Mouse (Mus musculus) midbrain, embryonic 11.5 days (tissue): ENCODE measurements at regions not wholly inside any gene's neighbourhood (a gene's known extent, or its start where the extent isn't known, plus 50 kb on each side); places are given as distances from the start of the nearest gene placed in this dataset.
"Not testable (repeated sequence)": the region's sequence is repeated elsewhere in the genome, so short reads cannot be mapped to it uniquely, and the experiment has no call there.

Experiments
- ATAC-seq: fragments of 200-750 bp; cut with Nextera tagmentation; 2 replicates; pipeline ENCODE4 v1.8.0; 2017; ENCODE audit warnings: moderate TSS enrichment, moderate library complexity; ENCODE audit not compliant: low FRiP score
- DNase-seq: peaks from one replicate; pipeline ENCODE4 v3.0.0; 2015; ENCODE audit warnings: low spot score; ENCODE audit errors: missing footprints
- H3K27ac ChIP-seq: fragments of 300-500 bp; sonication (generic); 2 replicates; pipeline ENCODE4 v1.5.1; 2014; ENCODE audit warnings: low read depth, low read length
- H3K27me3 ChIP-seq: fragments of 300-500 bp; sonication (generic); 2 replicates; pipeline ENCODE4 v1.6.1; 2014; ENCODE audit warnings: mild to moderate bottlenecking, low read length, moderate library complexity, mixed read lengths; ENCODE audit not compliant: control insufficient read depth, insufficient read depth
- H3K36me3 ChIP-seq: fragments of 300-500 bp; sonication (generic); 2 replicates; pipeline ENCODE4 v1.6.1; 2014; ENCODE audit warnings: mild to moderate bottlenecking, low read length, moderate library complexity, mixed read lengths; ENCODE audit not compliant: control insufficient read depth, insufficient read depth
- H3K4me1 ChIP-seq: fragments of 300-500 bp; sonication (generic); 2 replicates; pipeline ENCODE4 v1.6.1; 2014; ENCODE audit warnings: low read length; ENCODE audit not compliant: control insufficient read depth, insufficient read depth
- H3K4me2 ChIP-seq: fragments of 300-500 bp; sonication (generic); 2 replicates; pipeline ENCODE4 v1.6.1; 2014; ENCODE audit warnings: mild to moderate bottlenecking, moderate library complexity
- H3K4me3 ChIP-seq: fragments of 300-500 bp; sonication (generic); 2 replicates; pipeline ENCODE4 v1.5.1; 2014; ENCODE audit warnings: low read depth, low read length
- H3K9ac ChIP-seq: fragments of 300-500 bp; sonication (generic); 2 replicates; pipeline ENCODE4 v1.6.1; 2014; ENCODE audit warnings: low read length
- H3K9me3 ChIP-seq: fragments of 300-500 bp; sonication (generic); 2 replicates; pipeline ENCODE4 v1.6.1; 2016; ENCODE audit warnings: low read length; ENCODE audit not compliant: control insufficient read depth
- WGBS: fragments of 180-500 bp; shearing (Covaris S2); extraction: QIAGEN DNeasy Blood & Tissue Kit; methylation state at CpG from one replicate; pipeline ENCODE4 v1.1.7; 2014; 5-methylcytosine and 5-hydroxymethylcytosine counted together

DNA sequence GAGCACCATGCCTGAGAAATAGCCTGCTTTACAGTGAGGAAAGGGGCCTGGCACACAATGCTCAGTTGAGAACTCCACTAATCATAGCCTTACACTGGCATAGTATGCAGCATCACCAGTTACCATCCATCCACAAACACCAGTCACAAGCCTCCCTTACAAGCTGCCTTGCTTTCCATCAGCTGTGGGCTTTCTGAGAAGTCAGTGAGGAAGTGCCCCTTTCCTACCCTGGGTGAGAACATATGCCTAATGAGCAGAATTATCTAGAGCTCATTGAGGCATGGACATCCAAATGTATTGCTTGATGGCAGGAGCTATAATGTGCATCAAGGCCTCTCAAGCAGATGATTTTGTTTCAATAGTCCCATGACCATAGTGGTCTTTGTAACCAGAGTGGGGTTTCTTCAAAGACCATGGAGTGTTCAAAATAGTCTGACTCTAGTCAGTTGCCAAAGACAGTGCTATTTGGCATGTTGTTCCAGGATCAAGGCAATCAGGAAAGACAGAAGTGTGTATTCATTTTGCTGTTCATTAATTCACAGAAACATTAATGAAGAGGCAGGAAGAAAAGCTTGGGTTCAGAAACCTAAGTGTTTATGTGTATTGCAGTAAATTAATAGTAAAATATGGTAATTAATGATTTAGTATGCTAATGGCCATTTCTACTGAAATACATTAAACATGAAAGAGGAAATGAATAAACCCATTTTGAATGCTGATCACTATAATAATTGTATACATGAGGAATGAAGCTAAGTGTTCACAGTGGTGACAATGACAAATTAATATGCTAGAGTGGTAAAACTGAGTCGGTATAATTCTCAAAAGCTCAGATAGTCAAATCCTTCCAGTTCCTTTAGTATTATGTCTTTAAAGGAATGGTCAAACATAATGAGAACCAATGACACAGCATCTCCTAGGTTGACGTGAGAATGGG is 184.2 kb upstream of the Ugt8a start:
- Histone ChIP-seq H3K9ac (no peak overlapping the region), H3K27me3 (no peaks in the 10 kb centered on the region), H3K4me1 (no peaks in the 10 kb centered on the region), H3K9me3 (no peaks in the 10 kb centered on the region), H3K36me3 (no peaks in the 10 kb centered on the region), H3K4me3 (no peak overlapping the region), H3K4me2 (no peak overlapping the region), H3K27ac (no peak overlapping the region)
- no peak for DNase-seq
- ATAC-seq: no peak
- WGBS: 91% methylated on average over 2 of the region's 2 CpGs

DNA sequence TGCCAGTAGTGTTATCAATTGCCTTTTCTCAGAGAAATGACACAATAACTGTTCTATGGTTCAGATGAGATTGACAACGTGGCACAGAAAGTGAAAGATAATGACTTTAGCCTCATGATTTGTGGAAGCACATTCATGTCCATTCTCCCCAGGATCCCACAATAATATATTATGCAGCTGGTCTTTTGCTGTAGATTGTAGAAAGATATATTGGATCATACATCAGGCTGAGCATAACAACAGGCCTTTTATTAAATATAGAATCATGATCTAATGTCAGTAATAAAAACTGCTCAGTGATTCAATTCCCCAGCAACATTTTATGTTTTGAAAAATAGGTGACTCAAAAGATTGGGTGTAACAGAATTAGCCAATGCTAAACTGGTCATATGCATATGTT is 196.9 kb upstream of the Arsj start:
- Histone ChIP-seq H3K9me3 (no peaks in the 10 kb centered on the region), H3K4me2 (no peak overlapping the region), H3K27me3 (no peaks in the 10 kb centered on the region), H3K9ac (no peak overlapping the region), H3K27ac (no peak overlapping the region), H3K4me1 (no peaks in the 10 kb centered on the region), H3K4me3 (no peak overlapping the region), H3K36me3 (no peaks in the 10 kb centered on the region)
- ATAC-seq: no peak
- WGBS: 86% methylated on average over 1 of the region's 1 CpGs
- DNase-seq: no peak

DNA sequence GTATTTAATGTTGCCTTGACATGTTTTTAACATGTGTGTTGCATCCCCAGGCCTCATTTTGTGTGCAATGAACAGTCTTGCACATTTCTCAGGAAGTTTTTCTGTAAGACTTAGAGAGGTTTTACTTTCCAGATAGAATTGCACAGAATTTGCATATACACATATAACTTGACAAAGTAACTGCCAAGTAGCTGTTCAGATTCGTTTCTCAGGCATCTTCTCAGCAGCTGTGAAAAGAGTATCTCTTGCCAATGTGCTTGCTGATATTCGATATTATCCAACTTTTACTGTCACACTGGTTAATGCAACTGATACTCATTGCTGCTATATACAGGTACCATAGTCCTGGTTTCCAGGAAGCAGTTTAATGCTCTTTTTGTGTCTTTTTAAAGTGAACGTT is 154.5 kb upstream of the Arsj start:
- no peak overlapping the region for H3K9ac ChIP-seq
- H3K9me3 ChIP-seq: no peaks in the 10 kb centered on the region
- no peaks in the 10 kb centered on the region for H3K4me1 ChIP-seq
- 87% methylated on average over 3 of the region's 3 CpGs for WGBS
- no peaks in the 10 kb centered on the region for H3K36me3 ChIP-seq
- no peak for ATAC-seq
- H3K4me3 ChIP-seq: no peak overlapping the region
- no peak for DNase-seq
- H3K27ac ChIP-seq: no peak overlapping the region
- H3K4me2 ChIP-seq: no peak overlapping the region
- H3K27me3 ChIP-seq: no peaks in the 10 kb centered on the region

DNA sequence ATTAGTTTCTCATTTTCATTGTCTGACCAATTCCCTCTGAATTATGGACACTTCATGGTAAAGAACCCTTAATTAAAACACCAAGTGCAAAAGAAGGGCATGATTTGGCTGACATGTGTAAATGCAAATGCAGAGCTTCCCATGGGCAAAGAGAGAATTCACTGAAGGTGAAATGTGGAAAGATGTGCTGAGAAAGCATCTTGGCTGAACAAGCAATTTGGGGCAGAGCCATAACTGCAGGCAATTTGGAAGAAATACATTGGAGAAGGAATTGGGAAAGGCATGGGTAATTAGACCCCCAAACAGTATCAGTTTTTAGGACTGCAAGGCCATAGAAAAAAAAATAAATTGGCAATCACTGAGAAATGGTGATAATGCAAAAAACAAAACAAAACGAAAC is 153.3 kb upstream of the Arsj start:
- Histone ChIP-seq H3K27ac (no peak overlapping the region), H3K9ac (no peak overlapping the region), H3K36me3 (no peaks in the 10 kb centered on the region), H3K4me1 (no peaks in the 10 kb centered on the region), H3K27me3 (no peaks in the 10 kb centered on the region), H3K4me3 (no peak overlapping the region), H3K4me2 (no peak overlapping the region), H3K9me3 (no peaks in the 10 kb centered on the region)
- no peak for ATAC-seq
- no peak for DNase-seq
- 84% methylated on average over 1 of the region's 1 CpGs for WGBS

DNA sequence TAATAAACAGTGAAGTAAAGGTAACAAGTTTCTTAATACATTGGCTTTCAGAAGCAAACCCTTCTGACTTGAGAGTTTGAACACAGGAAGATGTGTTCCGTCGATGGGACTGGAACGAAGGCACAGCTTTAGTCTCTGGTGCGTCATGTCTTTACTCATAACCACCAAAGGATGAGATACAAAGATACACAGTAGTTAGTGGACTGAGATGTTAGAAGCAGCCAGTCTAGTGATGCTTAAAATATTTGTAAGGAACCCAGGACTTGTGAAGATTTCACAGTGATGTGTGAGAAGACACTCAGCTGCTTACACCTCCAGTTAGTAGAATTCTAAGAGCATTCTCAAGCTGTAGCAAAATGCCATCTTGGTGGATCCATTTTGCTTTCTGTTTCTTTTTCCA is 135.9 kb upstream of the Arsj start:
- Histone ChIP-seq H3K27me3 (no peaks in the 10 kb centered on the region), H3K9me3 (no peaks in the 10 kb centered on the region), H3K9ac (no peak overlapping the region), H3K4me2 (no peak overlapping the region), H3K27ac (no peak overlapping the region), H3K4me3 (no peak overlapping the region), H3K36me3 (no peaks in the 10 kb centered on the region), H3K4me1 (no peaks in the 10 kb centered on the region)
- 94% methylated on average over 4 of the region's 4 CpGs for WGBS
- ATAC-seq (no peak), DNase-seq (no peak)

DNA sequence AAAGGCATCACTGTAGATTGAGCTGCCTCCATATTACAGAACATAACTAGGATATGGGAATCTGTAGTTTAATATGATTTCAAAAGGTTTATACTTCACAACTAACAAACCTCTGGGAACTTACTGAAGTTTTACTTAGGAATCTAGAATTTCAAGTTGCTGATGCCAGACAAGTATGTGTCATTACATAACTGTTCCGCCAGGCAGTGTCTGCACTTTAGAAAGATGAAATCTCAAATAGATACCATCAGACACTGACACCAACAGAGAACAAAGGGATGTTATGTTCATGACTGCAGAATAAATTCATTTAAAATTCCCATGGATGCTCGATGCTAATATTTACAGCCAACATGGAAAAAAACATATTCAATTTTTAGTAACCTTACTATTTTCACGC is 117.7 kb upstream of the Arsj start:
- DNase-seq (no peak), ATAC-seq (no peak)
- Histone ChIP-seq H3K4me3 (no peak overlapping the region), H3K27me3 (no peaks in the 10 kb centered on the region), H3K9me3 (no peaks in the 10 kb centered on the region), H3K4me1 (no peaks in the 10 kb centered on the region), H3K36me3 (no peaks in the 10 kb centered on the region), H3K27ac (no peak overlapping the region), H3K9ac (no peak overlapping the region), H3K4me2 (no peak overlapping the region)
- 87% methylated on average over 3 of the region's 3 CpGs for WGBS

DNA sequence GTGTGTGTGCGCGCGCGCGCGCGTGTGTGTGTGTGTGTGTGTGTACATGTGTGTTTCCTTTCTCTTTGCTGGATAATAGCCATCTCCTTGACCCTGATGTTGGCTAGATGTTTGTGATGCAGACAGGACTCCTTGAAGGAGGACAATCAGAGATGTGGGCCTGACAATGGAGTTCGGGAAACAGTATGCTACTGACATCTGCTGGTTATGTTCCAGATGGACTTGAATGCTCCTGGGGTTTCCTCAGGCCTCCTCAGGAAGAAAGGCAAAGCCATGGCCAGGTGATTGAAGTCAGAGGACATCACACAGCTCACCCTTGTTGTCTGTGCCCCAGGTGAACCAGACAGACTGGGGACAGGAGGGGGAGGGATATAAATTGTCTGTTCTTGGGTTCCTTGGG is 102.2 kb upstream of the Arsj start:
- no peaks in the 10 kb centered on the region for H3K36me3 ChIP-seq
- no peak overlapping the region for H3K27ac ChIP-seq
- WGBS: 77% methylated on average over 4 of the region's 8 CpGs
- DNase-seq (no peak), ATAC-seq (peak; percentile 44; the same call in 1 of the 2 replicates)
- H3K4me1 ChIP-seq: no peaks in the 10 kb centered on the region
- H3K4me3 ChIP-seq: no peak overlapping the region
- no peak overlapping the region for H3K4me2 ChIP-seq
- H3K9me3 ChIP-seq: no peaks in the 10 kb centered on the region
- no peaks in the 10 kb centered on the region for H3K27me3 ChIP-seq
- no peak overlapping the region for H3K9ac ChIP-seq

DNA sequence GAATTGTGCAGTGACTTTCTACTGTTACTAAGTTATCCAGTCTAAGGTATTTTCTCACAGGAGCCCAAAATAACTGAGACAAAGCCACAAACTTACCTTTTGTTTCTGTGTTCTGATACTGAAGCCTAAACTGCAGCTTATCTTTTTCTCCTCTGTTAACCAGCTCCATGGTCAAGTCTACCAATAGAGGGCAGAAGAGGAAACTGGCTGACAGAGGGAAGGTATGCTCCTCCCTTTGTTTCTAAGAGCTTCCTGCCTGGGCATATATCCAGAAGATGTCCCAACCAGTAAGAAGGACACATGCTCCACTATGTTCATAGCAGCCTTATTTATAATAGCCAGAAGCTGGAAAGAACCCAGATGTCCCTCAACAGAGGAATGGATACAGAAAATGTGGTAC is 91.5 kb upstream of the Arsj start:
- H3K4me2 ChIP-seq, H3K27me3 ChIP-seq, H3K36me3 ChIP-seq, H3K27ac ChIP-seq, H3K4me1 ChIP-seq, H3K9ac ChIP-seq, H3K4me3 ChIP-seq, H3K9me3 ChIP-seq, DNase-seq, ATAC-seq: not testable (repeated sequence)

DNA sequence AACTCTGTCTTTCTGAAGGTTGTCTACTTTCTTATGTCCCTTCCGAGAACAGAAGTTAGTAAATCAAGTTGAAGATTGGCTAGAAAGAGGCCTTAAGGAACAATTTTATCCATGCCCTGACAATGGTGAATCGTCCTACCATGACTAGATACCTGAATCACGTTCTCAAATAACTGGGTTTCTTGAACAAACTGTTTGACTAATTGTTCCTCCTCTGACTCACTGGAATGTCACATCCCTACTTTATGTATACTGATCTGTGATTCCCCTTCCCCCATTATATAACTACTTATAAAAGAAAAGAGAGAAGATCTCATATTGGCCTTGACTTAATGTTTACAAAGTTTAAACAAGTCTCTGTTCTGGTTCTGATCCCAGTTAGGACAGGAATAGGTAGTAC is 89.9 kb upstream of the Arsj start:
- WGBS: 80% methylated on average over 3 of the region's 3 CpGs
- Histone ChIP-seq H3K27ac (no peak overlapping the region), H3K36me3 (no peaks in the 10 kb centered on the region), H3K9me3 (no peaks in the 10 kb centered on the region), H3K4me1 (no peaks in the 10 kb centered on the region), H3K4me3 (no peak overlapping the region), H3K27me3 (no peaks in the 10 kb centered on the region), H3K9ac (no peak overlapping the region), H3K4me2 (no peak overlapping the region)
- ATAC-seq (no peak), DNase-seq (no peak)
